Mouse (Mus musculus): ENCODE measurements around the gene Grm4.

Grm4 gene

DNA sequence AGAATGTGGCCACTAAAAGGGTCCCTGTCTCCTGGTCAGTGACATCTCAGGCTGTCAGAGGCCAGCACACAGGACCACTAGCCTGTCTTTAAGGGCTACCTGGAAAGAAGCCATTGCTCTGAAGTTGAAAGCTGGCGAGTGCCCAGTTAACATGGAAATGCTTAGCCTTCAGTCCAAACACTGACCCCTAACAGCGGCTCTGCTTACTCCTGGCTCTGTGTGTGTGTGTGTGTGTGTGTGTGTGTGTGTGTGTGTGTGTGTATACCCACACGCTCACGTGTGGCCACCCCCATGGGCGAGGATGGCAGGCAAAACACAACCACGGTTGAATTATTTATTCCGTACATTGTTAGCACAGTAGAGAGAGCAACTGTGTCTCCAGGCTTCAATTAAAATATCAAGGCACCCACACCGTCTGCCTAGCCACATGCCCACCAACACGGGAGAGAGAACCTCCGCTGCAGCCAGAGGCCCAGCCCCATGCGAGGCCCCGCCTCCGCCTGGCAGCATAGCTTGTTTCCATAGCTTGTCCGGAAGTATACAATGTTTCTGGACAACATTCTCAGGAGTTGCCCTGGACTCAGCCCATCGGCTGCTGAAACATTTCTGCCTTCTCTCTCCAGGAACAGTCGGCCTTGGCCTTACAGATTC is 32.9 kb downstream of the Grm4 start:
- no peak for DNase-seq (ENCODE audit: low read depth)

GRCm38 (mm10) chr17:27485940-27486339 is 35.3 kb downstream of the Grm4 start:
- no peak for DNase-seq (ENCODE audit: low read depth)

GRCm38 (mm10) chr17:27483571-27483970 is 37.6 kb downstream of the Grm4 start:
- DNase-seq (ENCODE audit: low read depth), result no peak

- DNase-seq (ENCODE audit: low read depth), result no peak
Measured at GRCm38 (mm10) chr17:27480143-27481103, 40.8 kb downstream of the Grm4 start.

DNA sequence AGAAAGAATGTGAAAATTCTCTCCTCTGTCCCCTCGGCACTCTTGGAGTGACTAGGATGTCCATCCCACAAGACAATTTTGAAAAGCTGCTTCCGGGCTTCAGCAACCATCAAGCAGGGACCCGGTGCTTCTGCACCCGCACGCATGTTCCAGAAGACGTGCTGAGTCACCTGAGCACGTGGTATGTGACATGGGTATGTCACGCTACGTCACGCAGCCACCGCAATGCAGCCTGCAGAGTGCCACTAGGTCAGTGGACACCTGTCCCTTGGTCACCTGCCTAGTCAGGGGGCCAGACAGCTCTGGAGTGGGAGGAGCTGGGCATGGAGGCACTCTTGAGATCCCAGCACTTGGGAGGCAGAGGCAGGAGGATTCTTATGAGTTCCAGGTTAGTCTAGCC is 45.6 kb downstream of the Grm4 start:
- no peak for DNase-seq (ENCODE audit: low read depth)

- peak; percentile 54 for DNase-seq (ENCODE audit: low read depth)
Measured at GRCm38 (mm10) chr17:27466620-27467019, 54.6 kb downstream of the Grm4 start.

DNA sequence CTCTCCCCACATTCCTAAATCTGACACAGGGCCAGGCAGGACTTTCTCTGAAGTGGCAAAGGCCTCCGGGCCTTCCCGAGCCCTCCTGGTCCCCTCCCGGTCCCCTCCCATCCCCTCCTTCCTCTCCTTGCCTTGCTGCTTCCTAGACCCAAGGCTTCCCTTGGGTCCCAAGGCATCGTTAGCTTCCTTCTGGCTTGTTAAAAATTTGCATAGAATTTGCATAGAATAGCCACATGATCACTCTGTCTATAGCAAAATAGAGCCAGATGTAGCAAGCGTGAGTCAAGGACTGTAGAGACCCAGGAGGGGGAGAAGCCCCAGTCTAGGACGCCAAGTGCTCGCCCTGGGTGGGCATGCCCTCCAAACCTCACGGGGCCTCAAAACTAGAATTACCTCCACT is 55.3 kb downstream of the Grm4 start:
- no peak for DNase-seq (ENCODE audit: low read depth)

DNA sequence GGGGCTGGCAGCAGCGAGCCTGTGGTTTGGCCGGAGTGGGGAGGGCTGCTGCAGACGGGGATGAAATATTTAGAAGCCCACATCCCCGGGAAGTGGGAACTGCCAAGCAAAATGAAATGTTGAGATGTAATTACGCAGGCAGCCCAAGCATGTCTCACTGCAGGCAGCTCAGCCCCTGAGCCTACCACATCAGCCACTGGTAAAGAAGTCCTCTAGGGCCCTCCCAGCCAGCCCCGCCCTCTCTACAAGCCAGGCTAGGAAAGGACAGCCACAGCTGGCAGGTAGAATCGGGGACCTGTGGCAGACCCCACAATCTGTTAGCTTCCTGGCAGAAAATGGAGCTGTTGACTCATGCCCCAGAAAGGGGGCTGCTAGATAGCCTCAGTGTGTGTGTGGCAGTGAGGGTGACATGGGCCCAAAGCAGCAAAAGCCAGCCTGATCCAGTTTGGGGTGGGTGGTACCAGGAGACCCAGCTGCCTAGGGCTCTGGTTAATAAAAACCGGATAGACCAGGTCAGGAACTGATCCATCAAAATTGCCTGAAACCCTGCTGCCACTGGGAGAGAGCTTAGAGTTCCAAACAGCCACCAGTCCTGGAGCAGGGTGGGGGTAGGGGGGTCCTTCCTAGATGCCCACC is 56.8 kb downstream of the Grm4 start:
- no peak for DNase-seq (ENCODE audit: low read depth)

- no peak for DNase-seq (ENCODE audit: low read depth)
Measured at GRCm38 (mm10) chr17:27459979-27460378, 61.2 kb downstream of the Grm4 start.

- no peak for DNase-seq (ENCODE audit: low read depth)
Measured at GRCm38 (mm10) chr17:27459241-27459640, 62.0 kb downstream of the Grm4 start.

GRCm38 (mm10) chr17:27457863-27458494 is 63.2 kb downstream of the Grm4 start:
- no peak for DNase-seq (ENCODE audit: low read depth)

DNA sequence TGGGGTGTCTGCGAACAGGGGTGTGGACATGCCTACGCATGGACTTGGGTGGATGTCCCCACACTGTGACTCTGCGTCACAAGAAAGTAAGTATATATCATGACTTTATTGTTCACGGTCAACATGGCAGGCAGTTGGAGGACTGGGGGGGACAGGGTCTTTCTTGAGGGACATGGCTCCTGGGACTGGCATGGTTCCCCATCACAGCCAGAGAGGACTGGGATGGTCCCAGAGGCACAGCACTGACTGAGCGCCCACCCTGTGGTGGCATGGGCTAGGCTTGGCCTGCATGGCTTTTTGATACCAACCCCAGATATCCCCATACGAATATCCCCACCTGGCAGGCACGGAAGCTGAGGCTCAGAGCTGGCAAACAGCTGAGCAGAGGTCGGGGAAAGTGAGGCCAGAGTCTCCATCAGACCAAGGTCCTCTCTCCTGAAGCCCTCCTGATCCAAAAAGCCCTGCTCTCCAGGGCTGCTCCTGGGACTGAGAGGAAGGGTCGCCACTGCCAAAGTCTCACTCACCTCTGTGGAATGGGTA is 64.1 kb downstream of the Grm4 start:
- DNase-seq (ENCODE audit: low read depth), result no peak

GRCm38 (mm10) chr17:27456364-27456763 is 64.8 kb downstream of the Grm4 start:
- no peak for DNase-seq (ENCODE audit: low read depth)

DNA sequence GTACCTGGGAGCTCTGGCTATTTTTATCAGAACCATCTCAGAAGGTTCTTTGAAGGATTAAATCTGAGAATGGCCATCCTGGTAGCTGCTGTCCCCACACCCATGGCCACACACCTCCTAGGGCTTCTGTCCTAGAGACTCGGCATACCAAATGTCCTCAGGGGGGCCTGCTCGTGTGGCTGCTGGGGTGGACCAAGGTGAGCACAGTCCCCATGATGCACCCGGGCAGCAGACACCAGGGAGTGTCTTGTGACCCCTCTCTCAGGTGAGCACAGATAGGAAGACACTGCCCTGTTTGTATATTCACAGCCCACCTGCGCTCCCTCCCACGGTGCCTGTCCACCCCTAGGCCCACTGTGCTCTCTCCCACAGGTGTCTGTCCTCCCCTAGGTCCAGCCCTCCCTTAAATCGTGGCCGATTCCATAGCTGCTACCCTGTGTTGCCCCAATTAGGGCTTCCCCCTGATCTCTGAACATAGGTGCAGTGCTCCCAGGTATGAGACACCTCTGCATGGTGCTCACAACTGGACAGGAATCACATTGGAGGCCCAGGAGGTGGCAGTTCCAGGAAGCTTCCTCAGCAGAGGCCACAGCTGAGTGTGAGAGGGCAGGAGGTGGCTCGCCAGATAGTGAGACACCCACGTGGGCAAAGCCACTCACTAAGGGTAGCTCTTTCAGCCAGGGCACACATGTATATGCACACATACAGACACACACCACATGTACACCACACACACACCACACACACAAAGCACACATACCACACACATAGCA is 66.0 kb downstream of the Grm4 start:
- DNase-seq (ENCODE audit: low read depth), result no peak

- no peak for DNase-seq (ENCODE audit: low read depth)
Measured at GRCm38 (mm10) chr17:27454396-27454795, 66.8 kb downstream of the Grm4 start.

GRCm38 (mm10) chr17:27453045-27453444 is 68.2 kb downstream of the Grm4 start:
- DNase-seq (ENCODE audit: low read depth), result no peak

- peak; percentile 38 for DNase-seq (ENCODE audit: low read depth)
Measured at GRCm38 (mm10) chr17:27451787-27452186, 69.4 kb downstream of the Grm4 start.

GRCm38 (mm10) chr17:27451216-27451615 is 70.0 kb downstream of the Grm4 start:
- DNase-seq (ENCODE audit: low read depth), result no peak

GRCm38 (mm10) chr17:27449757-27450330 is 71.4 kb downstream of the Grm4 start:
- DNase-seq (ENCODE audit: low read depth), result no peak

DNA sequence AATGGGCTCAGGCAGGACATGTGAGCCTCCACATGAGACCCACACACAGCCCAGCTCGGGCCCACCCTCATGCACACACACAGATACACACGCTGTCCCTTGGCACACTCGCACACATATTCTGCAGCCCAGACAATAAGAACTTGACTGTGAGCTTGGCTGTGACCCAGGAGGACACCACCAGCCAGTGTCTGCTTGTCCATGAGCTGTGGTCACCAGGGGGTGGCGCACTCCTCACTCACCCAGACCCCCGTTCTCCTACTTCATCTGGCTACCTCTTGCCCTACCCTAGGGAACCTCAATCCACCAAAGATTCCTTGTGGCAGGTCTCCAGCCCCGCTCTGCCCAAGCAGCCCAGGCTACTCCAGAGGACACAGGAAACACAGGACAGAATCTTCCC is 72.5 kb downstream of the Grm4 start:
- peak; percentile 6 for DNase-seq (ENCODE audit: low read depth)
